ENCODE assay signal across 24 mouse cellular contexts in genomic region chr10:91128551-91129160, GRCm38 (mm10). TPM values are rescaled to one million over a fixed set of nuclear protein-coding genes. Genes with fewer than 3 reads are reported as not detected.
DNase-seq lines count a peak whose midpoint lies in the region; ATAC-seq and TF ChIP-seq lines count a peak whose summit lies in the region.
"Had no signal": no experiment of that assay in that cellular context is flagged by ENCODE, and none has a peak within 500 bp of the region (broad histone marks: within the 10 kb centered on the region; RNA-seq: fewer than 3 reads in every experiment).

No protein-coding gene starts in this region.

- no peak for TF ChIP-seq CTCF in kidney, postnatal 0 days (IDR thresholded peaks at IDR 0.05; ENCODE audit: low read depth)

- no peak for ATAC-seq in kidney, postnatal 0 days (replicated peaks; ENCODE audit: low FRiP score, low read depth)
- no peak for ATAC-seq in megakaryocyte-erythroid progenitor cell, adult 5-6 weeks (replicated peaks; ENCODE audit: low FRiP score, low TSS enrichment, poor library complexity, severe bottlenecking)
- ATAC-seq: activated CD4-positive, CD25-positive, alpha-beta regulatory T cell, adult 4 months; forebrain, embryonic 15.5 days; midbrain, embryonic 15.5 days had no signal

- no peaks in the 10 kb centered on the region for H3K9me3 ChIP-seq in kidney, postnatal 0 days (replicated peaks; ENCODE audit: low read length)
- H3K9me3 ChIP-seq in forebrain, embryonic 10.5 days, result no peaks in the 10 kb centered on the region
- H3K9me3 ChIP-seq: embryonic facial prominence, embryonic 15.5 days; forebrain, embryonic 15.5 days; hindbrain, embryonic 15.5 days; midbrain, embryonic 15.5 days; neural tube, embryonic 12.5 days had no signal

- no peaks in the 10 kb centered on the region for H3K4me1 ChIP-seq in kidney, postnatal 0 days (replicated peaks; ENCODE audit: insufficient read depth, low read length)
- no peaks in the 10 kb centered on the region; the same call in 1 of the 2 replicates for H3K4me1 ChIP-seq in forebrain, embryonic 10.5 days
- H3K4me1 ChIP-seq: embryonic facial prominence, embryonic 15.5 days; forebrain, embryonic 15.5 days; neural tube, embryonic 12.5 days had no signal

- peak; percentile 73 to 84 for DNase-seq in adrenal gland, adult (ENCODE audit: inconsistent age in 2 of 2, low spot score in 1 of 2)
- DNase-seq in adrenal gland, postnatal 25 days, result no peak
- peak; percentile 38 for DNase-seq in 3T3-L1 (ENCODE audit: low read depth, low spot score)
- DNase-seq in adrenal gland, postnatal 14 days, result peak; percentile 46
- peak; percentile 43 for DNase-seq in kidney, postnatal 0 days (ENCODE audit: low spot score)
- no peak for DNase-seq in heart, adult 11 months
- no peak for DNase-seq in forebrain, embryonic 10.5 days (ENCODE audit: extremely low spot score, low spot score)
- DNase-seq: cerebellum, adult 8-10 months; cerebellum, postnatal 36 days; lung, embryonic 14.5 days; lung, postnatal 36 days; right cerebral cortex, adult 18-20 months; right cerebral cortex, postnatal 4 days had no signal

- no peak overlapping the region for H3K9ac ChIP-seq in kidney, postnatal 0 days (ENCODE audit: low read depth, low read length)
- H3K9ac ChIP-seq: embryonic facial prominence, embryonic 15.5 days; forebrain, embryonic 15.5 days; hindbrain, embryonic 15.5 days; liver, embryonic 14.5 days; lung, embryonic 14.5 days; midbrain, embryonic 15.5 days; neural tube, embryonic 12.5 days had no signal

- WGBS in kidney, postnatal 0 days, result 27% methylated on average over 1 of the region's 1 CpGs
- WGBS in forebrain, embryonic 10.5 days, result 86% methylated on average over 1 of the region's 1 CpGs

- H3K27ac ChIP-seq in kidney, postnatal 0 days, result no peak overlapping the region
- H3K27ac ChIP-seq in forebrain, embryonic 10.5 days, result no peak overlapping the region
- H3K27ac ChIP-seq: embryonic facial prominence, embryonic 15.5 days; forebrain, embryonic 15.5 days; hindbrain, embryonic 15.5 days; left cerebral cortex, adult 2 months; liver, embryonic 14.5 days; midbrain, embryonic 15.5 days; neural tube, embryonic 12.5 days; stomach, postnatal 0 days had no signal

- no peaks in the 10 kb centered on the region for H3K27me3 ChIP-seq in kidney, postnatal 0 days (ENCODE audit: insufficient read depth, low read length)
- no peaks in the 10 kb centered on the region for H3K27me3 ChIP-seq in forebrain, embryonic 10.5 days (ENCODE audit: poor library complexity, severe bottlenecking)
- H3K27me3 ChIP-seq: embryonic facial prominence, embryonic 15.5 days; forebrain, embryonic 15.5 days; hindbrain, embryonic 15.5 days; midbrain, embryonic 15.5 days; neural tube, embryonic 12.5 days had no signal

- H3K4me3 ChIP-seq in kidney, postnatal 0 days (replicated peaks; ENCODE audit: low read depth, low read length), result no peak overlapping the region
- no peak overlapping the region for H3K4me3 ChIP-seq in forebrain, embryonic 10.5 days
- H3K4me3 ChIP-seq: embryonic facial prominence, embryonic 15.5 days; forebrain, embryonic 15.5 days; hindbrain, embryonic 15.5 days; left cerebral cortex, adult 2 months; midbrain, embryonic 15.5 days; neural tube, embryonic 12.5 days had no signal

- no peaks in the 10 kb centered on the region for H3K36me3 ChIP-seq in kidney, postnatal 0 days (ENCODE audit: insufficient read depth, low read length)
- H3K36me3 ChIP-seq in forebrain, embryonic 10.5 days (replicated peaks), result no peaks in the 10 kb centered on the region
- H3K36me3 ChIP-seq: embryonic facial prominence, embryonic 15.5 days; forebrain, embryonic 15.5 days; hindbrain, embryonic 15.5 days; midbrain, embryonic 15.5 days; neural tube, embryonic 12.5 days had no signal

- no peak overlapping the region for H3K4me2 ChIP-seq in kidney, postnatal 0 days (ENCODE audit: low read length)
- H3K4me2 ChIP-seq: embryonic facial prominence, embryonic 15.5 days; forebrain, embryonic 15.5 days; heart, embryonic 11.5 days; hindbrain, embryonic 15.5 days; lung, embryonic 14.5 days; midbrain, embryonic 15.5 days; neural tube, embryonic 12.5 days had no signal

RNA-seq across cellular contexts. Expression of gene Slc25a3, which starts 4.8 kb away (rescaled TPM):
- total RNA-seq in adrenal gland, postnatal 25 days (2021), result 873 and 948 TPM in 2 replicates
- 859 and 881 TPM in 2 replicates for total RNA-seq in adrenal gland, postnatal 14 days (2021)
- polyA plus RNA-seq in kidney, postnatal 0 days (2015; fragmentation: Nextera tagmentation; extraction: Ambion mirVana), result 894 and 974 TPM in 2 replicates
- 582 and 663 TPM in 2 replicates for total RNA-seq in megakaryocyte-erythroid progenitor cell, adult 5-6 weeks (2014; fragmentation: Nextera tagmentation)
- 247 and 338 TPM in 2 replicates for total RNA-seq in megakaryocyte-erythroid progenitor cell, adult 5-6 weeks (2017)
- 412 and 413 TPM in 2 replicates for polyA plus RNA-seq in forebrain, embryonic 10.5 days (2016; fragmentation: Nextera tagmentation; extraction: Ambion mirVana)

RNA-seq across cellular contexts. Expression of gene Ikbip, which starts 45.9 kb away (rescaled TPM):
- total RNA-seq in adrenal gland, postnatal 25 days (2021), result 32.8 and 34.0 TPM in 2 replicates
- 30.8 and 34.5 TPM in 2 replicates for total RNA-seq in adrenal gland, postnatal 14 days (2021)
- polyA plus RNA-seq in kidney, postnatal 0 days (2015; fragmentation: Nextera tagmentation; extraction: Ambion mirVana), result 48.1 and 50.3 TPM in 2 replicates
- total RNA-seq in megakaryocyte-erythroid progenitor cell, adult 5-6 weeks (2014; fragmentation: Nextera tagmentation), result 11.6 and 16.3 TPM in 2 replicates
- 17.2 and 38.2 TPM in 2 replicates for total RNA-seq in megakaryocyte-erythroid progenitor cell, adult 5-6 weeks (2017)
- polyA plus RNA-seq in forebrain, embryonic 10.5 days (2016; fragmentation: Nextera tagmentation; extraction: Ambion mirVana), result 15.8 TPM in 2 replicates

RNA-seq across cellular contexts. Expression of gene Apaf1, which starts 46.1 kb away (rescaled TPM):
- total RNA-seq in adrenal gland, postnatal 25 days (2021), result 6.2 and 8.3 TPM in 2 replicates
- 11.4 and 11.7 TPM in 2 replicates for total RNA-seq in adrenal gland, postnatal 14 days (2021)
- polyA plus RNA-seq in kidney, postnatal 0 days (2015; fragmentation: Nextera tagmentation; extraction: Ambion mirVana), result 14.1 and 16.6 TPM in 2 replicates
- total RNA-seq in megakaryocyte-erythroid progenitor cell, adult 5-6 weeks (2014; fragmentation: Nextera tagmentation), result 37.1 and 44.9 TPM in 2 replicates
- 20.9 and 24.3 TPM in 2 replicates for total RNA-seq in megakaryocyte-erythroid progenitor cell, adult 5-6 weeks (2017)
- 20.0 and 20.6 TPM in 2 replicates for polyA plus RNA-seq in forebrain, embryonic 10.5 days (2016; fragmentation: Nextera tagmentation; extraction: Ambion mirVana)

RNA-seq across cellular contexts. Expression of gene Tmpo, which starts 52.5 kb away (rescaled TPM):
- total RNA-seq in adrenal gland, postnatal 25 days (2021), result 119 and 123 TPM in 2 replicates
- 117 and 128 TPM in 2 replicates for total RNA-seq in adrenal gland, postnatal 14 days (2021)
- 156 and 160 TPM in 2 replicates for polyA plus RNA-seq in kidney, postnatal 0 days (2015; fragmentation: Nextera tagmentation; extraction: Ambion mirVana)
- 267 and 268 TPM in 2 replicates for total RNA-seq in megakaryocyte-erythroid progenitor cell, adult 5-6 weeks (2014; fragmentation: Nextera tagmentation)
- total RNA-seq in megakaryocyte-erythroid progenitor cell, adult 5-6 weeks (2017), result 469 and 547 TPM in 2 replicates
- 261 and 275 TPM in 2 replicates for polyA plus RNA-seq in forebrain, embryonic 10.5 days (2016; fragmentation: Nextera tagmentation; extraction: Ambion mirVana)

Comparison
In these comparisons a context has a peak if more than half of its experiments do, and no peak if none do; other contexts are left out.
1. DNase-seq: peak in adrenal gland, adult (2 of 2), 3T3-L1 (single experiment), adrenal gland, postnatal 14 days (single experiment) and kidney, postnatal 0 days (single experiment); none in adrenal gland, postnatal 25 days (single experiment), heart, adult 11 months (single experiment) and forebrain, embryonic 10.5 days (single experiment).